Mouse (Mus musculus) stomach, embryonic 14.5 days (tissue): ENCODE results near the gene Iqsec1. TPM values are rescaled to one million over a fixed set of nuclear protein-coding genes. Genes with fewer than 3 reads are reported as not detected.

ENCODE experiments used
- ATAC-seq: fragments of 200-750 bp; cut with Nextera tagmentation; 2 replicates; pipeline ENCODE4 v1.8.0; 2017; ENCODE audit warnings: low read depth, moderate TSS enrichment; ENCODE audit not compliant: insufficient number of reproducible peaks, insufficient read depth, low FRiP score
- H3K27ac ChIP-seq: fragments of 300-500 bp; sonication (generic); 2 replicates; pipeline ENCODE4 v1.5.1; 2014; ENCODE audit warnings: mild to moderate bottlenecking, low read length, moderate library complexity, mixed read lengths
- H3K27me3 ChIP-seq: fragments of 300-500 bp; sonication (generic); 2 replicates; pipeline ENCODE4 v1.6.1; 2014; ENCODE audit warnings: low read length, control low read depth, mixed read lengths; ENCODE audit not compliant: control insufficient read depth, insufficient read depth
- H3K36me3 ChIP-seq: fragments of 300-500 bp; sonication (generic); 2 replicates; pipeline ENCODE4 v1.6.1; 2014; ENCODE audit warnings: mild to moderate bottlenecking, control low read depth, low read length, moderate library complexity, mixed read lengths; ENCODE audit not compliant: control insufficient read depth, insufficient read depth
- H3K4me1 ChIP-seq: fragments of 300-500 bp; sonication (generic); 2 replicates; pipeline ENCODE4 v1.6.1; 2014; ENCODE audit warnings: low read length, control low read depth, mixed read lengths; ENCODE audit not compliant: control insufficient read depth, insufficient read depth
- H3K4me2 ChIP-seq: fragments of 300-500 bp; sonication (generic); replicated peaks from 2 replicates; pipeline ENCODE4 v1.6.1; 2014; ENCODE audit warnings: low read depth, low read length, control low read depth
- H3K4me3 ChIP-seq: fragments of 300-500 bp; sonication (generic); 2 replicates; pipeline ENCODE4 v1.5.1; 2014; ENCODE audit warnings: low read depth, low read length, control low read depth
- H3K9ac ChIP-seq: fragments of 300-500 bp; sonication (generic); replicated peaks from 2 replicates; pipeline ENCODE4 v1.6.1; 2014; ENCODE audit warnings: low read depth, mild to moderate bottlenecking, control low read depth, low read length, moderate library complexity, mixed read lengths
- H3K9me3 ChIP-seq: fragments of 300-500 bp; sonication (generic); 2 replicates; pipeline ENCODE4 v1.6.1; 2016; ENCODE audit warnings: low read depth, low read length, control low read depth; ENCODE audit not compliant: control insufficient read depth
- WGBS: fragments of 180-500 bp; shearing (Covaris S2); extraction: QIAGEN DNeasy Blood & Tissue Kit; methylation state at CpG from one replicate; pipeline ENCODE4 v1.1.7; 2014; 5-methylcytosine and 5-hydroxymethylcytosine counted together
- polyA plus RNA-seq: library from polyadenylated mRNA; unstranded; fragments of >200 nt; fragmentation: Nextera tagmentation; extraction: Ambion mirVana; gene quantifications from 2 replicates; pipeline ENCODE4 v1.2.1, GENCODE M21; 2014

Iqsec1 gene
- polyA plus RNA-seq, 1 experiment from 2014 or later: 16.0 TPM

DNA sequence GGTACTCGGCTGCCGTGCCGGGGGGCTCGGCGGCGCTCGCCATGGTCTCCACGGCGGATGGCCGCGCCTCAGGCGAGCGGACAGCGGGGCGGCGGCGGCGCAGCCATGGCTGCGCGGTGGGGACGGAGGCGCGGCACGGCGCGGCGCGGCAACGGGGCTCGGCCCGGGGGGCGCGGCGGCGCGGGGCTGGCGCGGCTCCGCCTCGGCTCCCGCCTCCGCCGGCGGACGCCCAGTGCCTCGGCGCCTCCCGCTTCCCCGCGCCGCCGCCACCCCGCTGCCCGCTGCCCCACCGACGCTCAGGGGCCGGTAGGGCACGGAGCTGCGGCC lies 223 bp downstream of the Iqsec1 start:
- Histone ChIP-seq H3K9me3 (0 out of 2 replicates have a peak, but pooled peaks cover 6% of the 10 kb centered on the region), H3K4me2 (peak overlapping the region; percentile 89), H3K4me1 (peaks cover 6% of the 10 kb centered on the region; the same call in 1 of the 2 replicates), H3K4me3 (peak overlapping the region; percentile 70), H3K27me3 (no peaks in the 10 kb centered on the region), H3K36me3 (no peaks in the 10 kb centered on the region), H3K9ac (peak overlapping the region; percentile 69), H3K27ac (0 out of 2 replicates have a peak overlapping the region, but pooled peaks have one; percentile 21)
- under 1% methylated on average over 43 of the region's 59 CpGs for WGBS
- peak; percentile 4; the same call in 1 of the 2 replicates for ATAC-seq

- H3K27me3 ChIP-seq: no peaks in the 10 kb centered on the region
- peak overlapping the region; percentile 70 for H3K4me3 ChIP-seq
- WGBS: under 1% methylated on average over 76 of the region's 76 CpGs
- H3K4me2 ChIP-seq: peak overlapping the region; percentile 89
- H3K27ac ChIP-seq: peak overlapping the region; percentile 21; the same call in 1 of the 2 replicates
- no peaks in the 10 kb centered on the region for H3K36me3 ChIP-seq
- 0 out of 2 replicates have a peak, but pooled peaks cover 6% of the 10 kb centered on the region for H3K9me3 ChIP-seq
- ATAC-seq: no peak
- peak overlapping the region; percentile 69 for H3K9ac ChIP-seq
- peaks cover 6% of the 10 kb centered on the region; the same call in 1 of the 2 replicates for H3K4me1 ChIP-seq
Measured at GRCm38 (mm10) chr6:90987561-90988298, 755 bp downstream of the Iqsec1 start.

DNA sequence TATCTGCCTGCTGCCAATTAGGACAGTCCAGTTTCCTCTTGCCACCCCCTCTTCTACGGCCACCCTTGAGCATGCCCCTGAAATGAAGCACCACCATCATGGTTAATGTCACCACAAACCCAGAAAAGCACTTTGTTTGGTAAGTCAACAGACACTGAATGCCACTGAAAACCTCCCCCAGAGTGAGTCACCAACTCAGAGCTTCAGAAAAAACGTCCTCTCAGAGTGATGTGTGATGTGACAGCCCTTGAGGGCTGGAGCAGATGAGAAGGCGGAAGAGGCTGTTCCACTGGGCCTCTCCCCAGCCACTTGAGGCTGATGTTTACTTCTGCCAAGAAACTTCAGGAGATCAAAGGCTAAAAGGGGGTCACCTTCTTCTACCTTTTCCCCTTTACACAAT lies 4.4 kb downstream of the Iqsec1 start:
- H3K9me3 ChIP-seq: no peaks in the 10 kb centered on the region
- 43% methylated on average over 3 of the region's 3 CpGs for WGBS
- H3K27ac ChIP-seq: no peak overlapping the region
- no peaks in the 10 kb centered on the region for H3K27me3 ChIP-seq
- no peak overlapping the region for H3K4me2 ChIP-seq
- H3K36me3 ChIP-seq: no peaks in the 10 kb centered on the region
- no peak for ATAC-seq
- no peak overlapping the region for H3K4me3 ChIP-seq
- H3K4me1 ChIP-seq: peaks cover 6% of the 10 kb centered on the region; the same call in 1 of the 2 replicates
- H3K9ac ChIP-seq: no peak overlapping the region

DNA sequence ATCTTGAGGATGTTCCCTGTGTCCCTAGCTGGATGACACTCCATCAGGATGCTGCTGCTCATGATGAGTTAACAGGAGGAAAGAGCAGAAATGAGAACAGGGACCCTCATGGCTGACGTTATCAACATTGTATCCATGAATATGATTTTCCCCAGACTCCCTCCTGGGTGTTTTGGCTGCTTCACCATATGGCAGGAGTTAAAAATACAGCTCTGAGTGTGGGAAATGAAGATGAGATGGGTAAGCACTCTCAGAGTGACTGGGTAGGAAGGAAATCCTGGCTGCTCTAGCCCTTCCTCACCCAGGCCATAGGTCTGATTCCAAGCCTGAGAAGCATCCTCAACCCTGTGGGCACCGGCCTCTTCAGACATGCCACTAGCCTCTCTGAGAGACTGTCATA lies 14.2 kb downstream of the Iqsec1 start:
- no peaks in the 10 kb centered on the region for H3K27me3 ChIP-seq
- no peak for ATAC-seq
- no peaks in the 10 kb centered on the region for H3K4me1 ChIP-seq
- WGBS: 84% methylated on average over 2 of the region's 2 CpGs
- no peaks in the 10 kb centered on the region for H3K9me3 ChIP-seq
- no peak overlapping the region for H3K4me2 ChIP-seq
- H3K36me3 ChIP-seq: no peaks in the 10 kb centered on the region
- H3K4me3 ChIP-seq: no peak overlapping the region
- H3K27ac ChIP-seq: no peak overlapping the region
- no peak overlapping the region for H3K9ac ChIP-seq

GRCm38 (mm10) chr6:90969341-90969871 lies 19.1 kb downstream of the Iqsec1 start:
- no peak for ATAC-seq
- Histone ChIP-seq H3K27ac (no peak overlapping the region), H3K4me3 (no peak overlapping the region), H3K36me3 (no peaks in the 10 kb centered on the region), H3K4me2 (no peak overlapping the region), H3K4me1 (no peaks in the 10 kb centered on the region), H3K27me3 (no peaks in the 10 kb centered on the region), H3K9ac (no peak overlapping the region), H3K9me3 (no peaks in the 10 kb centered on the region)
- WGBS: 46% methylated on average over 2 of the region's 2 CpGs

- Histone ChIP-seq H3K36me3 (no peaks in the 10 kb centered on the region), H3K27me3 (no peaks in the 10 kb centered on the region), H3K4me1 (no peaks in the 10 kb centered on the region), H3K4me3 (no peak overlapping the region), H3K9ac (no peak overlapping the region), H3K27ac (no peak overlapping the region), H3K4me2 (no peak overlapping the region), H3K9me3 (no peaks in the 10 kb centered on the region)
- ATAC-seq: no peak
- WGBS: 59% methylated on average over 4 of the region's 4 CpGs
Measured at GRCm38 (mm10) chr6:90953349-90953748, 35.1 kb downstream of the Iqsec1 start.

GRCm38 (mm10) chr6:90950936-90951335 lies 37.5 kb downstream of the Iqsec1 start:
- Histone ChIP-seq H3K4me3 (no peak overlapping the region), H3K9me3 (no peaks in the 10 kb centered on the region), H3K9ac (no peak overlapping the region), H3K27ac (no peak overlapping the region), H3K36me3 (no peaks in the 10 kb centered on the region), H3K27me3 (no peaks in the 10 kb centered on the region), H3K4me2 (no peak overlapping the region), H3K4me1 (peaks cover under 1% of the 10 kb centered on the region; the same call in 1 of the 2 replicates)
- no peak for ATAC-seq
- 64% methylated on average over 2 of the region's 2 CpGs for WGBS

DNA sequence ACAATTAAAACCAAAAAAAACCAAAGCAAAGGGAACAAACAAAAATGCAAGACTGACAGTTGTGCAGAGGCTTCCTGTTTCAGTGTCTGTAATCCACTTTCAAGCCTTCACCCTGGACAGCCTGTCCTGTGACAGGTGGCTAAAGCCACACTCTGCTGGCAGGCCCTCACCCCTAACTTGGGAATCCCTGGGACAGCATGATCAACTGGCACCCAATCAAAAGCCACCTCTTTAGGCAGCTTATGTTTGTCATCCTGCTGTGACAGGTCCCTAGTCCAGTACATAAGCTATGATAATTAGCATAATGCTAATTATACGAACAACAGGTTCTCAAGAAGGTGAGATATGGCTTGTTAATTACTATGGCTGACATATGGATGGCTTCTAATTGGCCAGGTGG lies 40.4 kb downstream of the Iqsec1 start:
- no peaks in the 10 kb centered on the region for H3K27me3 ChIP-seq
- 71% methylated on average over 1 of the region's 1 CpGs for WGBS
- no peak overlapping the region for H3K4me3 ChIP-seq
- H3K4me2 ChIP-seq: no peak overlapping the region
- peaks cover 3% of the 10 kb centered on the region; the same call in 1 of the 2 replicates for H3K4me1 ChIP-seq
- H3K36me3 ChIP-seq: no peaks in the 10 kb centered on the region
- no peak overlapping the region for H3K27ac ChIP-seq
- no peak for ATAC-seq
- H3K9ac ChIP-seq: no peak overlapping the region
- H3K9me3 ChIP-seq: no peaks in the 10 kb centered on the region
